Mouse (Mus musculus) cortical plate, adult 2 months (tissue): Measurements from ENCODE around the gene Klhl21. TPM values are rescaled to one million over a fixed set of nuclear protein-coding genes. Genes with fewer than 3 reads are reported as not detected.

Source experiments
- H3K27ac ChIP-seq: fragments of 200-500 bp; 2 replicates; pipeline ENCODE4 v1.5.1; 2012; ENCODE audit warnings: low read length, control low read depth, inconsistent platforms; ENCODE audit not compliant: insufficient read depth
- H3K4me1 ChIP-seq: fragments of 200-500 bp; 2 replicates; pipeline ENCODE4 v1.6.1; 2011; ENCODE audit warnings: low read length; ENCODE audit not compliant: control insufficient read depth, insufficient read depth
- H3K4me3 ChIP-seq: fragments of 200-500 bp; 2 replicates; pipeline ENCODE4 v1.5.1; 2011; ENCODE audit warnings: mild to moderate bottlenecking, low read length, control low read depth; ENCODE audit not compliant: insufficient read depth
- CTCF ChIP-seq: fragments of 200-500 bp; IDR thresholded peaks from 2 replicates; pipeline ENCODE4 v1.5.1; 2011; ENCODE audit warnings: mild to moderate bottlenecking, control low read depth, low read length; ENCODE audit not compliant: insufficient read depth; ENCODE audit errors: extremely low read depth
- POLR2A ChIP-seq: fragments of 200-500 bp; IDR thresholded peaks from 2 replicates; pipeline ENCODE4 v1.6.1; 2011; ENCODE audit warnings: mild to moderate bottlenecking, low read length, control low read depth; ENCODE audit not compliant: insufficient read depth; ENCODE audit errors: extremely low read depth
- polyA plus RNA-seq: library from polyadenylated mRNA; depleted of rRNA; stranded (reverse); fragments of >200 nt; gene quantifications from 2 replicates; pipeline ENCODE4 v1.2.3, GENCODE M21; 2012; rRNA removed

Klhl21 gene
- polyA plus RNA-seq, result 11.8 and 12.6 TPM in 2 replicates

- Histone ChIP-seq H3K4me1 (peaks cover 3% of the 10 kb centered on the region), H3K27ac (peak within 1 kb of the TSS; percentile 98), H3K4me3 (peak within 1 kb of the TSS; percentile 91)
- TF ChIP-seq POLR2A, result peak; percentile 79
- TF ChIP-seq CTCF, result no peak
Measured at GRCm38 (mm10) chr4:152008622-152009075, at the start of gene Klhl21. Gene Klhl21, plus strand, starts transcription at chr4:152008803.

GRCm38 (mm10) chr4:151959849-151960512, 48.6 kb upstream of the Klhl21 start:
- no peak for TF ChIP-seq POLR2A
- TF ChIP-seq CTCF, result no peak
- Histone ChIP-seq H3K4me1 (no peaks in the 10 kb centered on the region), H3K4me3 (no peak overlapping the region), H3K27ac (no peak overlapping the region)

- no peak for TF ChIP-seq CTCF
- TF ChIP-seq POLR2A, result no peak
- Histone ChIP-seq H3K4me3 (no peak overlapping the region), H3K4me1 (no peaks in the 10 kb centered on the region), H3K27ac (no peak overlapping the region)
Measured at GRCm38 (mm10) chr4:151960513-151960854, 48.1 kb upstream of the Klhl21 start.

GRCm38 (mm10) chr4:151962817-151963216, 45.8 kb upstream of the Klhl21 start:
- H3K4me1 ChIP-seq, result no peaks in the 10 kb centered on the region
- H3K4me3 ChIP-seq, result no peak overlapping the region
- H3K27ac ChIP-seq, result no peak overlapping the region
- TF ChIP-seq POLR2A, result no peak

GRCm38 (mm10) chr4:151968204-151968921, 40.2 kb upstream of the Klhl21 start:
- no peaks in the 10 kb centered on the region for H3K4me1 ChIP-seq
- no peak overlapping the region for H3K4me3 ChIP-seq
- no peak for TF ChIP-seq CTCF
- no peak for TF ChIP-seq POLR2A
- no peak overlapping the region for H3K27ac ChIP-seq

- H3K4me3 ChIP-seq, result no peak overlapping the region
- no peak overlapping the region for H3K27ac ChIP-seq
- TF ChIP-seq CTCF, result peak; percentile 69
- no peak for TF ChIP-seq POLR2A
- no peaks in the 10 kb centered on the region for H3K4me1 ChIP-seq
Measured at GRCm38 (mm10) chr4:151972221-151972967, 36.2 kb upstream of the Klhl21 start.

GRCm38 (mm10) chr4:151975441-151975840, 33.2 kb upstream of the Klhl21 start:
- no peaks in the 10 kb centered on the region for H3K4me1 ChIP-seq
- no peak overlapping the region for H3K4me3 ChIP-seq
- no peak overlapping the region for H3K27ac ChIP-seq
- TF ChIP-seq POLR2A (no peak), CTCF (peak; percentile 32; the same call in 1 of the 2 replicates)

GRCm38 (mm10) chr4:151977748-151978147, 30.9 kb upstream of the Klhl21 start:
- no peaks in the 10 kb centered on the region for H3K4me1 ChIP-seq
- TF ChIP-seq CTCF, result peak; percentile 75
- TF ChIP-seq POLR2A, result no peak
- H3K4me3 ChIP-seq, result no peak overlapping the region
- H3K27ac ChIP-seq, result no peak overlapping the region

GRCm38 (mm10) chr4:151980699-151981098, 27.9 kb upstream of the Klhl21 start:
- Histone ChIP-seq H3K4me1 (no peaks in the 10 kb centered on the region), H3K27ac (no peak overlapping the region), H3K4me3 (no peak overlapping the region)
- TF ChIP-seq CTCF (0 out of 2 replicates have a peak, but pooled peaks have one; percentile 24), POLR2A (no peak)
